Comparison of ENCODE assay signal across 8 mouse cellular contexts in genomic region chr1:84934503-84935333, GRCm38 (mm10). TPM values are rescaled to one million over a fixed set of nuclear protein-coding genes. Genes with fewer than 3 reads are reported as not detected.
DNase-seq lines count a peak whose midpoint lies in the region; ATAC-seq lines count a peak whose summit lies in the region.

Gene Slc16a14, minus strand, starts transcription at chr1:84935134.

- peaks cover 8% of the 10 kb centered on the region; the same call in 1 of the 2 replicates for H3K4me1 ChIP-seq in lung, embryonic 16.5 days (replicated peaks; ENCODE audit: control insufficient read depth, insufficient read depth, low read length)
- no peaks in the 10 kb centered on the region for H3K4me1 ChIP-seq in kidney, embryonic 14.5 days (ENCODE audit: control insufficient read depth, insufficient read depth, low read length)
- H3K4me1 ChIP-seq in limb, embryonic 12.5 days (replicated peaks): no peaks in the 10 kb centered on the region
- no peaks in the 10 kb centered on the region for H3K4me1 ChIP-seq in neural tube, embryonic 14.5 days (ENCODE audit: control insufficient read depth, insufficient read depth, low read length)

- H3K27ac ChIP-seq in lung, embryonic 16.5 days (ENCODE audit: low read length): no peak within 1 kb of the TSS
- H3K27ac ChIP-seq in kidney, embryonic 14.5 days (ENCODE audit: low read depth, low read length): no peak within 1 kb of the TSS
- no peak within 1 kb of the TSS for H3K27ac ChIP-seq in limb, embryonic 12.5 days
- peak within 1 kb of the TSS; percentile 89 for H3K27ac ChIP-seq in neural tube, embryonic 14.5 days (ENCODE audit: low read depth, low read length)

- H3K4me2 ChIP-seq in lung, embryonic 16.5 days (ENCODE audit: low read depth, low read length): peak within 1 kb of the TSS; percentile 80
- H3K4me2 ChIP-seq in kidney, embryonic 14.5 days (replicated peaks; ENCODE audit: low read depth, low read length): peak within 1 kb of the TSS; percentile 88
- H3K4me2 ChIP-seq in limb, embryonic 12.5 days: peak within 1 kb of the TSS; percentile 93
- H3K4me2 ChIP-seq in neural tube, embryonic 14.5 days (ENCODE audit: low read depth, low read length): peak within 1 kb of the TSS; percentile 74

- peak within 1 kb of the TSS; percentile 50 for H3K4me3 ChIP-seq in lung, embryonic 16.5 days (ENCODE audit: low read length)
- H3K4me3 ChIP-seq in kidney, embryonic 14.5 days (ENCODE audit: low read length): peak within 1 kb of the TSS; percentile 55
- peak within 1 kb of the TSS; percentile 58 for H3K4me3 ChIP-seq in limb, embryonic 12.5 days (replicated peaks)
- H3K4me3 ChIP-seq in neural tube, embryonic 14.5 days (ENCODE audit: low read depth, low read length): peak within 1 kb of the TSS; percentile 56

- H3K9ac ChIP-seq in lung, embryonic 16.5 days (ENCODE audit: low read length): peak within 1 kb of the TSS; percentile 34
- H3K9ac ChIP-seq in kidney, embryonic 14.5 days (ENCODE audit: low read depth, low read length): peak within 1 kb of the TSS; percentile 49; the same call in 1 of the 2 replicates
- peak within 1 kb of the TSS; percentile 63 for H3K9ac ChIP-seq in limb, embryonic 12.5 days (replicated peaks)
- peak within 1 kb of the TSS; percentile 77 for H3K9ac ChIP-seq in neural tube, embryonic 14.5 days (replicated peaks; ENCODE audit: low read depth, low read length)

- WGBS in lung, embryonic 16.5 days: under 1% methylated on average over 54 of the region's 59 CpGs
- WGBS in kidney, embryonic 14.5 days: under 1% methylated on average over 59 of the region's 59 CpGs
- under 1% methylated on average over 59 of the region's 59 CpGs for WGBS in limb, embryonic 12.5 days
- WGBS in neural tube, embryonic 14.5 days: under 1% methylated on average over 56 of the region's 59 CpGs

- H3K36me3 ChIP-seq in lung, embryonic 16.5 days (ENCODE audit: control insufficient read depth, insufficient read depth, low read length): no peaks in the 10 kb centered on the region
- no peaks in the 10 kb centered on the region for H3K36me3 ChIP-seq in kidney, embryonic 14.5 days (ENCODE audit: control insufficient read depth, insufficient read depth, low read length)
- no peaks in the 10 kb centered on the region for H3K36me3 ChIP-seq in limb, embryonic 12.5 days
- no peaks in the 10 kb centered on the region for H3K36me3 ChIP-seq in neural tube, embryonic 14.5 days (ENCODE audit: control insufficient read depth, insufficient read depth, low read length)

- peak; percentile 62 for ATAC-seq in lung, embryonic 16.5 days (ENCODE audit: low read depth)
- ATAC-seq in kidney, embryonic 14.5 days (ENCODE audit: low FRiP score, low TSS enrichment): peak; percentile 81
- ATAC-seq in limb, embryonic 12.5 days (ENCODE audit: insufficient number of reproducible peaks, insufficient read depth, low FRiP score, low TSS enrichment, low read depth): peak; percentile 82
- ATAC-seq in neural tube, embryonic 14.5 days (ENCODE audit: low read depth): peak; percentile 91
- ATAC-seq in megakaryocyte-erythroid progenitor cell, adult 5-6 weeks (replicated peaks; ENCODE audit: low FRiP score, low TSS enrichment, poor library complexity, severe bottlenecking): no peak

- peaks cover 21% of the 10 kb centered on the region for H3K27me3 ChIP-seq in lung, embryonic 16.5 days (ENCODE audit: control insufficient read depth, insufficient read depth, low read depth, low read length)
- peaks cover 10% of the 10 kb centered on the region; the same call in 1 of the 2 replicates for H3K27me3 ChIP-seq in kidney, embryonic 14.5 days (ENCODE audit: control insufficient read depth, insufficient read depth, low read length)
- H3K27me3 ChIP-seq in limb, embryonic 12.5 days: peaks cover 42% of the 10 kb centered on the region
- no peaks in the 10 kb centered on the region; the same call in 1 of the 2 replicates for H3K27me3 ChIP-seq in neural tube, embryonic 14.5 days (ENCODE audit: control insufficient read depth, insufficient read depth, low read length)

- no peak for DNase-seq in lung, postnatal 25 days (ENCODE audit: low spot score)
- peak; percentile 78 to 87 for DNase-seq in cerebellum, postnatal 10 days
- peak; percentile 55 to 57 for DNase-seq in frontal cortex, postnatal 14 days (ENCODE audit: low spot score in 2 of 2)

- no peaks in the 10 kb centered on the region for H3K9me3 ChIP-seq in lung, embryonic 16.5 days (ENCODE audit: control insufficient read depth, low read length)
- no peaks in the 10 kb centered on the region for H3K9me3 ChIP-seq in kidney, embryonic 14.5 days (ENCODE audit: control insufficient read depth, low read length)
- no peaks in the 10 kb centered on the region for H3K9me3 ChIP-seq in limb, embryonic 12.5 days
- H3K9me3 ChIP-seq in neural tube, embryonic 14.5 days (ENCODE audit: control insufficient read depth, low read length): no peaks in the 10 kb centered on the region

RNA-seq across cellular contexts. Expression of gene Slc16a14, which starts in this region (rescaled TPM):
- polyA plus RNA-seq in lung, embryonic 16.5 days (2015; fragmentation: Nextera tagmentation; extraction: Ambion mirVana): 0.21 and 0.33 TPM in 2 replicates
- polyA plus RNA-seq in kidney, embryonic 14.5 days (2014; fragmentation: Nextera tagmentation; extraction: Ambion mirVana): 0.41 and 0.53 TPM in 2 replicates
- 0.19 and 0.23 TPM in 2 replicates for polyA plus RNA-seq in limb, embryonic 12.5 days (2016; fragmentation: Nextera tagmentation; extraction: Ambion mirVana)
- 14.2 and 15.3 TPM in 2 replicates for polyA plus RNA-seq in neural tube, embryonic 14.5 days (2014; fragmentation: Nextera tagmentation; extraction: Ambion mirVana)
- not detected in 2 replicates for total RNA-seq in megakaryocyte-erythroid progenitor cell, adult 5-6 weeks (2014; fragmentation: Nextera tagmentation)
- not detected in 2 replicates for total RNA-seq in megakaryocyte-erythroid progenitor cell, adult 5-6 weeks (2017)

Comparison
In these comparisons a context has a peak if more than half of its experiments do, and no peak if none do; other contexts are left out.
1. Peak in ATAC-seq, H3K4me3 ChIP-seq, H3K9ac ChIP-seq and H3K4me2 ChIP-seq in lung, embryonic 16.5 days; RNA of the gene not detected or under 1 TPM.
2. Peak in ATAC-seq, H3K4me3 ChIP-seq, H3K9ac ChIP-seq and H3K4me2 ChIP-seq in kidney, embryonic 14.5 days; RNA of the gene not detected or under 1 TPM.
3. Peak in ATAC-seq, H3K4me3 ChIP-seq, H3K9ac ChIP-seq and H3K4me2 ChIP-seq in limb, embryonic 12.5 days; RNA of the gene not detected or under 1 TPM.